Mouse (Mus musculus) lung, adult 2 months (tissue): ENCODE results near the gene Pou2f1.

Experiments
- CTCF ChIP-seq: fragments of 200-500 bp; IDR thresholded peaks from 2 replicates; pipeline ENCODE4 v1.5.1; 2011; ENCODE audit warnings: mild to moderate bottlenecking, low read length, control low read depth; ENCODE audit not compliant: insufficient read depth
- POLR2A ChIP-seq: fragments of 200-500 bp; IDR thresholded peaks from 2 replicates; pipeline ENCODE4 v1.6.1; 2011; ENCODE audit warnings: low read depth, mild to moderate bottlenecking, control low read depth, low read length, borderline replicate concordance; ENCODE audit errors: extremely low read depth

- TF ChIP-seq POLR2A (no peak), CTCF (no peak)
Observed at GRCm38 (mm10) chr1:165903596-165903995, 98.9 kb downstream of the Pou2f1 start.
